Mouse (Mus musculus): ENCODE data around the gene Nr1i3. TPM values are rescaled to one million over a fixed set of nuclear protein-coding genes. Genes with fewer than 3 reads are reported as not detected.

Gene Nr1i3
- polyA plus RNA-seq, 1 experiment from 2014 or later: 0.52 TPM

Other genes with a start within 250 kb of the Nr1i3 start
- 2.5 and 3.0 TPM in 2 replicates for gene Fcgr2b, start 237.4 kb upstream of the Nr1i3 start, polyA plus RNA-seq (2015; fragmentation: Nextera tagmentation; extraction: Ambion mirVana)
- 2.0 and 2.4 TPM in 2 replicates for gene Fcgr4, start 195.1 kb upstream of the Nr1i3 start, polyA plus RNA-seq (2015; fragmentation: Nextera tagmentation; extraction: Ambion mirVana)
- gene Fcgr3, start 149.0 kb upstream of the Nr1i3 start, polyA plus RNA-seq (2015; fragmentation: Nextera tagmentation; extraction: Ambion mirVana): 17.9 and 23.1 TPM in 2 replicates
- gene Cfap126, start 100.1 kb upstream of the Nr1i3 start, polyA plus RNA-seq (2015; fragmentation: Nextera tagmentation; extraction: Ambion mirVana): 1.8 and 2.5 TPM in 2 replicates
- 140 and 164 TPM in 2 replicates for gene Sdhc, start 63.4 kb upstream of the Nr1i3 start, polyA plus RNA-seq (2015; fragmentation: Nextera tagmentation; extraction: Ambion mirVana)
- 0.14 TPM in 1 of 2 replicates, not detected in the other for gene Mpz, start 63.3 kb upstream of the Nr1i3 start, polyA plus RNA-seq (2015; fragmentation: Nextera tagmentation; extraction: Ambion mirVana)
- 1.5 and 1.8 TPM in 2 replicates for gene Pcp4l1, start 17.7 kb upstream of the Nr1i3 start, polyA plus RNA-seq (2015; fragmentation: Nextera tagmentation; extraction: Ambion mirVana)
- 19.3 and 21.4 TPM in 2 replicates for gene Tomm40l, start 8.5 kb downstream of the Nr1i3 start, polyA plus RNA-seq (2015; fragmentation: Nextera tagmentation; extraction: Ambion mirVana)
- gene Apoa2, start 11.1 kb downstream of the Nr1i3 start, polyA plus RNA-seq (2015; fragmentation: Nextera tagmentation; extraction: Ambion mirVana): 3,578 and 3,897 TPM in 2 replicates
- gene Fcer1g, start 20.4 kb downstream of the Nr1i3 start, polyA plus RNA-seq (2015; fragmentation: Nextera tagmentation; extraction: Ambion mirVana): 68.2 and 69.6 TPM in 2 replicates
- 0.43 and 0.46 TPM in 2 replicates for gene Adamts4, start 36.5 kb downstream of the Nr1i3 start, polyA plus RNA-seq (2015; fragmentation: Nextera tagmentation; extraction: Ambion mirVana)
- gene Ndufs2, start 37.4 kb downstream of the Nr1i3 start, polyA plus RNA-seq (2015; fragmentation: Nextera tagmentation; extraction: Ambion mirVana): 152 and 167 TPM in 2 replicates
- 24.9 and 26.5 TPM in 2 replicates for gene B4galt3, start 56.4 kb downstream of the Nr1i3 start, polyA plus RNA-seq (2015; fragmentation: Nextera tagmentation; extraction: Ambion mirVana)
- gene Ppox, start 67.2 kb downstream of the Nr1i3 start, polyA plus RNA-seq (2015; fragmentation: Nextera tagmentation; extraction: Ambion mirVana): 174 and 175 TPM in 2 replicates
- 25.8 and 26.7 TPM in 2 replicates for gene Usp21, start 74.0 kb downstream of the Nr1i3 start, polyA plus RNA-seq (2015; fragmentation: Nextera tagmentation; extraction: Ambion mirVana)
- gene Ufc1, start 81.1 kb downstream of the Nr1i3 start, polyA plus RNA-seq (2015; fragmentation: Nextera tagmentation; extraction: Ambion mirVana): 53.3 and 57.1 TPM in 2 replicates
- gene Dedd, start 115.2 kb downstream of the Nr1i3 start, polyA plus RNA-seq (2015; fragmentation: Nextera tagmentation; extraction: Ambion mirVana): 20.3 and 22.7 TPM in 2 replicates
- 24.1 and 29.1 TPM in 2 replicates for gene Nit1, start 131.7 kb downstream of the Nr1i3 start, polyA plus RNA-seq (2015; fragmentation: Nextera tagmentation; extraction: Ambion mirVana)
- gene Pfdn2, start 131.7 kb downstream of the Nr1i3 start, polyA plus RNA-seq (2015; fragmentation: Nextera tagmentation; extraction: Ambion mirVana): 60.9 and 66.8 TPM in 2 replicates
- 0.13 and 0.18 TPM in 2 replicates for gene Klhdc9, start 146.8 kb downstream of the Nr1i3 start, polyA plus RNA-seq (2015; fragmentation: Nextera tagmentation; extraction: Ambion mirVana)
- 0.08 and 0.14 TPM in 2 replicates for gene Nectin4, start 156.1 kb downstream of the Nr1i3 start, polyA plus RNA-seq (2015; fragmentation: Nextera tagmentation; extraction: Ambion mirVana)
- gene Arhgap30, start 175.0 kb downstream of the Nr1i3 start, polyA plus RNA-seq (2015; fragmentation: Nextera tagmentation; extraction: Ambion mirVana): 3.3 and 3.8 TPM in 2 replicates
- gene Usf1, start 197.3 kb downstream of the Nr1i3 start, polyA plus RNA-seq (2015; fragmentation: Nextera tagmentation; extraction: Ambion mirVana): 20.9 and 25.3 TPM in 2 replicates
- 1.3 and 1.6 TPM in 2 replicates for gene Tstd1, start 204.9 kb downstream of the Nr1i3 start, polyA plus RNA-seq (2015; fragmentation: Nextera tagmentation; extraction: Ambion mirVana)
- 20.6 and 24.3 TPM in 2 replicates for gene F11r, start 223.6 kb downstream of the Nr1i3 start, polyA plus RNA-seq (2015; fragmentation: Nextera tagmentation; extraction: Ambion mirVana)

All from liver, embryonic 13.5 days (tissue).